Mouse (Mus musculus) G1E (cell line): ENCODE measurements around the gene Celf2.

Experiments
- CTCF ChIP-seq: IDR thresholded peaks from 2 replicates; pipeline ENCODE4 v1.5.1; 2012; ENCODE audit warnings: low read depth, low read length, inconsistent platforms, mixed read lengths
- GATA1 ChIP-seq: IDR thresholded peaks from 2 replicates; pipeline ENCODE4 v1.6.1; 2012; ENCODE audit warnings: borderline replicate concordance, low read length, inconsistent platforms, mixed read lengths
- POLR2AphosphoS5 ChIP-seq: IDR thresholded peaks from 2 replicates; pipeline ENCODE4 v1.6.1; 2012; ENCODE audit warnings: low read depth, low read length, inconsistent platforms; ENCODE audit not compliant: insufficient replicate concordance
- TAL1 ChIP-seq: conservative IDR thresholded peaks from 2 replicates; pipeline ENCODE4 v1.6.1; 2012; ENCODE audit warnings: low read depth, low read length, inconsistent platforms, mixed read lengths

DNA sequence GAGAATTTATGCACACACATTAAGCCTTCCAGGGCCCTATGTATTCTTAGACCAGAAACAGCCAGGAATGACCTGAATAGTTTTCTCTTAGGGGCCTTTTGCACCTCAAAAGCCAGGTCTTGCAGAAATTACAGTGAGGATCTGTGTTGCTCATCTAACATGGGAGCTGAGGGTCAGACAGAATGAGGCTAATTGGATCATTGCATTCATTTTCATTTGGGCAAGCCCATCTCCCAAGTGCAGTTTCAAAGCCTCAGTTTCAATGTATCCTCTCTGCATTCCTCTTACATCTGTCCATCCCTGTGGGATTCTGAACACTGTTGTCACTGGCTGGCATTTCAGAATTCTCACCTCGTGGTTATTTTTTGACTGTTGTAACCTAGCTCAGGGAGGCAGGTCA is 200.6 kb downstream of the Celf2 start:
- TF ChIP-seq POLR2AphosphoS5 (no peak), CTCF (no peak), GATA1 (no peak), TAL1 (no peak)
